Mouse (Mus musculus): ENCODE measurements around the gene Erbin. TPM values are rescaled to one million over a fixed set of nuclear protein-coding genes. Genes with fewer than 3 reads are reported as not detected.

Erbin gene
- polyA plus RNA-seq, 2 experiments: 39.7 to 40.2 TPM

- no peak overlapping the region for H3K4me2 ChIP-seq (replicated peaks; ENCODE audit: low read depth, low read length, severe bottlenecking)
- no peaks in the 10 kb centered on the region for H3K4me1 ChIP-seq (ENCODE audit: control insufficient read depth, insufficient read depth, low read length)
- no peak overlapping the region for H3K9ac ChIP-seq (ENCODE audit: low read depth, low read length, severe bottlenecking)
- no peak overlapping the region for H3K27ac ChIP-seq (replicated peaks; ENCODE audit: low read depth, low read length)
- no peak for TF ChIP-seq POLR2A (IDR thresholded peaks at IDR 0.05; ENCODE audit: borderline replicate concordance, extremely low read depth, insufficient read depth, insufficient read length)
- DNase-seq (ENCODE audit: low spot score) (no peak), ATAC-seq (ENCODE audit: low FRiP score, low read depth) (no peak)
- peaks cover 42% of the 10 kb centered on the region for H3K36me3 ChIP-seq (ENCODE audit: control insufficient read depth, insufficient read depth, low read length)
- no peaks in the 10 kb centered on the region for H3K9me3 ChIP-seq (ENCODE audit: control insufficient read depth, low read length)
- no peak overlapping the region for H3K4me3 ChIP-seq (replicated peaks; ENCODE audit: low read length)
- 95% methylated on average over 3 of the region's 3 CpGs for WGBS
- H3K27me3 ChIP-seq (ENCODE audit: control insufficient read depth, insufficient read depth, low read length): no peaks in the 10 kb centered on the region
Observed at GRCm38 (mm10) chr13:103817935-103818334, 102.4 kb downstream of the Erbin start.

DNA sequence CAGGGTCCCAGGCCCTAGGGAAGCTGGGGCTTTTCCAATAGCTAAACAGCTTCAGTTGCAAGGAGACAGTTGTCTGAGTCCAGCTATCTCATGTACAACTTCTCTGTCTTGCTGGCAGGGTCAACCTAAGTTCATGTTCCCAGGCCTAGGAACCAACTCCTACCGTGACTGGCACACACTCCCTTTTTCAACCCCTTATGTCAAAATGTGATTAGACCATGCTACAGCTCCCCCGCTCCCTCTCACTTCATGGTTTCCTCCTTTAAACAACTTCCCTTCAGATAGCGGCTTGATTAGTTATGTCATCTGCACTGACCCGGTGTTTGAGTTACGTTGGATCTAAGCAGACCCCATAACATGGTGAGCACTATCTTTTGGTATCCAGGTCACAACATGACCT is 112.8 kb downstream of the Erbin start:
- no peak overlapping the region for H3K4me2 ChIP-seq (replicated peaks; ENCODE audit: low read depth, low read length, severe bottlenecking)
- TF ChIP-seq POLR2A (IDR thresholded peaks at IDR 0.05; ENCODE audit: borderline replicate concordance, extremely low read depth, insufficient read depth, insufficient read length): no peak
- no peak overlapping the region for H3K27ac ChIP-seq (replicated peaks; ENCODE audit: low read depth, low read length)
- H3K9ac ChIP-seq (ENCODE audit: low read depth, low read length, severe bottlenecking): no peak overlapping the region
- H3K9me3 ChIP-seq (ENCODE audit: control insufficient read depth, low read length): no peaks in the 10 kb centered on the region
- no peaks in the 10 kb centered on the region for H3K27me3 ChIP-seq (ENCODE audit: control insufficient read depth, insufficient read depth, low read length)
- 88% methylated on average over 5 of the region's 5 CpGs for WGBS
- no peaks in the 10 kb centered on the region for H3K4me1 ChIP-seq (ENCODE audit: control insufficient read depth, insufficient read depth, low read length)
- no peaks in the 10 kb centered on the region for H3K36me3 ChIP-seq (ENCODE audit: control insufficient read depth, insufficient read depth, low read length)
- ATAC-seq (ENCODE audit: low FRiP score, low read depth): no peak
- no peak for DNase-seq (ENCODE audit: low spot score)
- H3K4me3 ChIP-seq (replicated peaks; ENCODE audit: low read length): no peak overlapping the region

DNA sequence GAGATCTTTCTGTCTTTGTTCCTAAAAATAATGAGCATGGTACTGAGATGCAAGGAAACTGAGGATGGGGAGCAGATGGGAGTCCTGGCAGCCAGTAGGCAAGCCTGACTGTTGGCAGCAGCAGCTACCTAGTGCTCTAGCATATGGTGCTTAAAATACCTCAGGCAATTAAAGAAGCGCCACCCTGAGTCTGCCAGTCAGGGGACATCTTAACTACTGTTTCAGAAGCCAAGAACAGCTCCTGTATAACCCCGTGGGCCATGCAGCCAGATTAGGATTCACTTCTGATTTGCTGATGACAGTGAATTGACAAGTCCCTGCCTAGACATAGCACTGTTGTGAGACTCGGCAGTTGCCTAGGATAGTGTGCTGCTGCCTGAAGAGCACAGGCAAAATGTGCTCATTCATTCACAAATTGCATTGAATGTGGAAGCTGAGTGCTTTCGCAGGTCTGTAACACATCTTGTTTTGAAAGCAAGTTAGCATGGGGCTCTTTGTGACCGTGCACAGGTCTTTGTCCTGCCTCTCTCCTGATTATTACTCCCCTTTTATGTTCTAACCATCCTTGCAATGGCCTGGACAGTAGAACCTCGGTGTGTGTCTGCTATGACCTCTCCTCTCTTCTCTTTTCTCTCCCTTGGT is 114.0 kb downstream of the Erbin start:
- ATAC-seq (ENCODE audit: low FRiP score, low read depth) (no peak), DNase-seq (ENCODE audit: low spot score) (no peak)
- Histone ChIP-seq H3K27ac (replicated peaks; ENCODE audit: low read depth, low read length) (no peak overlapping the region), H3K9me3 (ENCODE audit: control insufficient read depth, low read length) (no peaks in the 10 kb centered on the region), H3K4me2 (replicated peaks; ENCODE audit: low read depth, low read length, severe bottlenecking) (no peak overlapping the region), H3K4me1 (ENCODE audit: control insufficient read depth, insufficient read depth, low read length) (no peaks in the 10 kb centered on the region), H3K36me3 (ENCODE audit: control insufficient read depth, insufficient read depth, low read length) (no peaks in the 10 kb centered on the region), H3K27me3 (ENCODE audit: control insufficient read depth, insufficient read depth, low read length) (no peaks in the 10 kb centered on the region), H3K9ac (ENCODE audit: low read depth, low read length, severe bottlenecking) (no peak overlapping the region), H3K4me3 (replicated peaks; ENCODE audit: low read length) (no peak overlapping the region)
- WGBS: 42% methylated on average over 6 of the region's 6 CpGs
- TF ChIP-seq POLR2A (IDR thresholded peaks at IDR 0.05; ENCODE audit: borderline replicate concordance, extremely low read depth, insufficient read depth, insufficient read length): no peak

DNA sequence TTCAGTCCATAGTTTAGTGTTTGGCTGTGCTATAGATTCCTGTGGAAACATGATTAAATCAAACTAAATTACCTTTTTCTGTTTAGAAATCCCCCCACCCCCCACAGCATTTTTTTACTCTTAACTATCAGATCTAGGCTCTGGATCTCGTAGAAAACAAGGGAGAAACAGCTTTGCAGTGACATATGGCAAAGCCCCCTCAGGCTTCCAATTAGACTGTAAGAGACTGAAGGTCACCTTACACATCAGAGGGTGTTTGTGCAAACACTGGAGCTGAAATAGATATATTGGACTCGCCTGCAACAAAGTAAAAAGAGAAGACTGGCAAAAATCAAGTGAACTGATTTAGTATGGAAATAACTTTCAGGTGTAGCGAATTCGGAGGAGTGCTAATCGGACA is 116.6 kb downstream of the Erbin start:
- Histone ChIP-seq H3K27ac (replicated peaks; ENCODE audit: low read depth, low read length) (no peak overlapping the region), H3K27me3 (ENCODE audit: control insufficient read depth, insufficient read depth, low read length) (no peaks in the 10 kb centered on the region), H3K9ac (ENCODE audit: low read depth, low read length, severe bottlenecking) (no peak overlapping the region), H3K4me3 (replicated peaks; ENCODE audit: low read length) (no peak overlapping the region), H3K36me3 (ENCODE audit: control insufficient read depth, insufficient read depth, low read length) (no peaks in the 10 kb centered on the region), H3K4me2 (replicated peaks; ENCODE audit: low read depth, low read length, severe bottlenecking) (no peak overlapping the region), H3K4me1 (ENCODE audit: control insufficient read depth, insufficient read depth, low read length) (no peaks in the 10 kb centered on the region), H3K9me3 (ENCODE audit: control insufficient read depth, low read length) (no peaks in the 10 kb centered on the region)
- DNase-seq (ENCODE audit: low spot score): no peak
- 60% methylated on average over 5 of the region's 5 CpGs for WGBS
- no peak for ATAC-seq (ENCODE audit: low FRiP score, low read depth)
- TF ChIP-seq POLR2A (IDR thresholded peaks at IDR 0.05; ENCODE audit: borderline replicate concordance, extremely low read depth, insufficient read depth, insufficient read length): no peak

- 97% methylated on average over 1 of the region's 1 CpGs for WGBS
- no peak overlapping the region for H3K4me3 ChIP-seq (replicated peaks; ENCODE audit: low read length)
Observed at GRCm38 (mm10) chr13:103801021-103801420, 119.3 kb downstream of the Erbin start.

More at GRCm38 (mm10) chr13:103801021-103801420, 119.3 kb downstream of the Erbin start:
- Histone ChIP-seq H3K36me3 (ENCODE audit: control insufficient read depth, insufficient read depth, low read length) (no peaks in the 10 kb centered on the region), H3K27me3 (ENCODE audit: control insufficient read depth, insufficient read depth, low read length) (no peaks in the 10 kb centered on the region), H3K4me2 (replicated peaks; ENCODE audit: low read depth, low read length, severe bottlenecking) (no peak overlapping the region), H3K27ac (replicated peaks; ENCODE audit: low read depth, low read length) (no peak overlapping the region), H3K4me1 (ENCODE audit: control insufficient read depth, insufficient read depth, low read length) (no peaks in the 10 kb centered on the region), H3K9me3 (ENCODE audit: control insufficient read depth, low read length) (no peaks in the 10 kb centered on the region), H3K9ac (ENCODE audit: low read depth, low read length, severe bottlenecking) (no peak overlapping the region)
- DNase-seq (ENCODE audit: low spot score) (no peak), ATAC-seq (ENCODE audit: low FRiP score, low read depth) (no peak)
- no peak for TF ChIP-seq POLR2A (IDR thresholded peaks at IDR 0.05; ENCODE audit: borderline replicate concordance, extremely low read depth, insufficient read depth, insufficient read length)
